Mouse (Mus musculus) heart, postnatal 0 days (tissue): ENCODE results near the gene Tmem135. TPM values are rescaled to one million over a fixed set of nuclear protein-coding genes. Genes with fewer than 3 reads are reported as not detected.

ENCODE experiments used
- ATAC-seq: fragments of 200-750 bp; cut with Nextera tagmentation; 2 replicates; pipeline ENCODE4 v1.8.0; 2017; ENCODE audit warnings: low read depth, moderate number of reproducible peaks, moderate library complexity; ENCODE audit not compliant: insufficient read depth
- DNase-seq: peaks from one replicate; pipeline ENCODE4 v3.0.0-alpha.2; 2016; ENCODE audit warnings: low spot score
- H3K27ac ChIP-seq: fragments of 300-500 bp; sonication (generic); 2 replicates; pipeline ENCODE4 v1.5.1; 2014; ENCODE audit warnings: low read depth, mild to moderate bottlenecking
- H3K27me3 ChIP-seq: fragments of 300-500 bp; sonication (generic); 2 replicates; pipeline ENCODE4 v1.6.1; 2014; ENCODE audit warnings: low read length, mixed read lengths; ENCODE audit not compliant: control insufficient read depth, insufficient read depth
- H3K36me3 ChIP-seq: fragments of 300-500 bp; sonication (generic); replicated peaks from 2 replicates; pipeline ENCODE4 v1.6.1; 2014; ENCODE audit warnings: low read length, mixed read lengths; ENCODE audit not compliant: control insufficient read depth, insufficient read depth
- H3K4me1 ChIP-seq: fragments of 300-500 bp; sonication (generic); 2 replicates; pipeline ENCODE4 v1.6.1; 2014; ENCODE audit warnings: antibody characterized with exemption; ENCODE audit not compliant: control insufficient read depth, insufficient read depth
- H3K4me2 ChIP-seq: fragments of 300-500 bp; sonication (generic); 2 replicates; pipeline ENCODE4 v1.6.1; 2014; ENCODE audit warnings: low read depth, mild to moderate bottlenecking, low read length, moderate library complexity
- H3K4me3 ChIP-seq: fragments of 300-500 bp; sonication (generic); 2 replicates; pipeline ENCODE4 v1.5.1; 2014; ENCODE audit warnings: low read depth, low read length
- H3K9ac ChIP-seq: fragments of 300-500 bp; sonication (generic); replicated peaks from 2 replicates; pipeline ENCODE4 v1.6.1; 2014; ENCODE audit warnings: low read depth, low read length, mixed read lengths
- H3K9me3 ChIP-seq: fragments of 300-500 bp; sonication (generic); replicated peaks from 2 replicates; pipeline ENCODE4 v1.6.1; 2016; ENCODE audit warnings: low read length; ENCODE audit not compliant: control insufficient read depth
- CTCF ChIP-seq: IDR thresholded peaks from 2 replicates; pipeline ENCODE4 v1.5.1; 2016; ENCODE audit warnings: antibody characterized with exemption, control low read depth, low read depth
- EP300 ChIP-seq: IDR thresholded peaks from 2 replicates; pipeline ENCODE4 v1.6.1; 2016; ENCODE audit warnings: antibody characterized with exemption, low read depth
- WGBS: fragments of 180-500 bp; shearing (Covaris S2); extraction: QIAGEN DNeasy Blood & Tissue Kit; methylation state at CpG from one replicate; pipeline ENCODE4 v1.1.7; 2014; 5-methylcytosine and 5-hydroxymethylcytosine counted together
- polyA plus RNA-seq: library from polyadenylated mRNA; unstranded; fragments of >200 nt; fragmentation: Nextera tagmentation; extraction: Ambion mirVana; gene quantifications from 2 replicates; pipeline ENCODE4 v1.2.1, GENCODE M21; 2015
- total RNA-seq: library from RNA; depleted of rRNA; stranded (reverse); fragments of >200 nt; gene quantifications from 2 replicates; pipeline ENCODE4 v1.2.3, GENCODE M21; 2014; ENCODE audit warnings: low replicate concordance

Gene Tmem135
- total and polyA plus RNA-seq, 2 experiments from 2014 or later: 31.6 to 70.6 TPM

DNA sequence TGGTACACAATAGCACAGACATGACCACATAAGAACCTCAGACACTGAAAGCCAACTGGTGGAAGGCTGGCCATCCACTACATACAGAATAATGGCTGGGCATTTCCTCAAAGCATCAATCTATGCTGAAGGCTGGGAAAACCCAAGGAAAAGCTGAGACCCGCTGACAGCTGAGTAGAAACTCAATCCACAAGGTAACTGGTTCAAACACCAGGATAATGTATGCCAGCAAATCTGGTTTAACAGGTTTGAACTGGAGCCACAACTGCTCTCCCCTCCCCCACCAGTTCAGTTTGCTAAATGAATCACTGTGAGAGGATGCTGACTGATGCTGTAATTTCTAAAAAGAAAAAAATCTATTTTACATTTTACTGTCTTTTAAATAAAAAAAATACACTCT is 222.7 kb downstream of the Tmem135 start:
- DNase-seq (no peak), ATAC-seq (no peak)
- Histone ChIP-seq H3K36me3 (no peaks in the 10 kb centered on the region), H3K27me3 (no peaks in the 10 kb centered on the region), H3K4me1 (0 out of 2 replicates have a peak, but pooled peaks cover 8% of the 10 kb centered on the region), H3K27ac (no peak overlapping the region), H3K9me3 (no peaks in the 10 kb centered on the region), H3K9ac (no peak overlapping the region), H3K4me2 (no peak overlapping the region), H3K4me3 (no peak overlapping the region)
- TF ChIP-seq CTCF: no peak
- TF ChIP-seq EP300: no peak
- WGBS: 69% methylated on average over 1 of the region's 1 CpGs

DNA sequence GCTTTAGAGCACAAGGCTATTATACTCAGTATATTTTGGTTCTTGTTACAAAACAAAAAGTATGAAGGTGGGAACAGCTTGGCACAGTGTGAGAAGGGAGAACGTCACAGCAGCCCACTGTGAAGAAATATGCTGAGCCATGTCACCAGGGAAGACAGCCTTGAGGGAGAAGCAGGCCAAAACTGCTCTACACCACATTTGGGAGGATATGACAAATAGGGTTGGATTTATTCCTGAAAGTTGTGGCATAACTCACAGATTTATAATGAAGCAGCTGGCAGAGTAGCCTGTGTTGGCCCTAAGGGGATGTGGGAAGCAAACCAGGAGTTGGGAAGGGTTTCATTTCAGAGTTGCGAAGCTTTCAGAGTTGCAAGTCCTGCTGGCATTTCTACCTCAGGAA is 225.4 kb downstream of the Tmem135 start:
- no peak for ATAC-seq

DNA sequence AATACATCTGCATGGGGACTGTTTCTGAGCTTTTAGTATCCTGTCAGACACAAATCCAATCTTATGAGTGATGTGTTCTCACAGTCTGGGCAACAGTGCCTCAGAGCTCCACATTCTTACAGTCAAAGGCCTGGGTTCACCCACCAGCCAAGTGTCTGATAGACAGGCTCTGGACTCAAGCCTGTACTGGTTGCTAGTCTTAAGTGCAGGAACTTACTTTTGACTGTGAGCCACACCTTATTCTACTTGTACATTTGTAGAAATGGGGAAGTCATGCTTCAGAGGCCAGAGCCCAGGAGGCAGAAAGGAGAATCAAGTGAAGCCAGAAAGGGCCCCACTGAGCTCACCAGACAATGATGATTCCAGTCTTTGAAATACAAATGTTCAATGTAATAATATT is 226.1 kb downstream of the Tmem135 start:
- Histone ChIP-seq H3K27me3 (no peaks in the 10 kb centered on the region), H3K27ac (no peak overlapping the region), H3K9ac (no peak overlapping the region), H3K36me3 (no peaks in the 10 kb centered on the region), H3K4me2 (no peak overlapping the region), H3K4me3 (no peak overlapping the region), H3K4me1 (no peaks in the 10 kb centered on the region), H3K9me3 (no peaks in the 10 kb centered on the region)
- DNase-seq (no peak), ATAC-seq (no peak)
- TF ChIP-seq CTCF (no peak), EP300 (no peak)

More for the DNA sequence above, 225.4 kb downstream of the Tmem135 start:
- 70% methylated on average over 2 of the region's 2 CpGs for WGBS
- H3K9ac ChIP-seq: no peak overlapping the region
- no peaks in the 10 kb centered on the region for H3K36me3 ChIP-seq
- H3K4me2 ChIP-seq: no peak overlapping the region
- H3K27ac ChIP-seq: no peak overlapping the region
- TF ChIP-seq CTCF (no peak), EP300 (no peak)
- H3K27me3 ChIP-seq: no peaks in the 10 kb centered on the region
- no peaks in the 10 kb centered on the region for H3K9me3 ChIP-seq
- 0 out of 2 replicates have a peak, but pooled peaks cover 3% of the 10 kb centered on the region for H3K4me1 ChIP-seq
- DNase-seq: no peak
- H3K4me3 ChIP-seq: no peak overlapping the region

DNA sequence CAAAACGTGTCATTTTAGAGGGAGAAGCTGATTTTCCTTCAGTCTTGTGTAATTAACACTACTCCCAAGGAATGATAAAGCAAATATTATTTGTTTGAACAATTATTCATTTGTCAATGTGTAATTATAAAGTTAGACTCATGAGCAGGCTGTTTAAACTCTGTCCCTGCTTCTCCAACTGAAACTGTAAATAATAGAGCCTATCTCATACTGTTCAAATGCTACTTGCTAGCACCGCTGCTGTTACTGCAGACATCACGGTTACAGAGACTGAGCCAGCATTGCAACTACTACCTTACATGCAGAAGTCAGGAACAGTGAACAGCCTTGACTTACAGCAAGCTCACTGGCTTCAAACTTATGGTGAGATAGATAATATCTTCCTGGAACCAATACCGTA is 229.6 kb downstream of the Tmem135 start:
- TF ChIP-seq EP300 (no peak), CTCF (no peak)
- ATAC-seq (no peak), DNase-seq (no peak)
- Histone ChIP-seq H3K4me2 (no peak overlapping the region), H3K27ac (no peak overlapping the region), H3K9me3 (no peaks in the 10 kb centered on the region), H3K9ac (no peak overlapping the region), H3K4me1 (no peaks in the 10 kb centered on the region), H3K4me3 (no peak overlapping the region), H3K36me3 (no peaks in the 10 kb centered on the region), H3K27me3 (no peaks in the 10 kb centered on the region)
- WGBS: 89% methylated on average over 4 of the region's 4 CpGs

DNA sequence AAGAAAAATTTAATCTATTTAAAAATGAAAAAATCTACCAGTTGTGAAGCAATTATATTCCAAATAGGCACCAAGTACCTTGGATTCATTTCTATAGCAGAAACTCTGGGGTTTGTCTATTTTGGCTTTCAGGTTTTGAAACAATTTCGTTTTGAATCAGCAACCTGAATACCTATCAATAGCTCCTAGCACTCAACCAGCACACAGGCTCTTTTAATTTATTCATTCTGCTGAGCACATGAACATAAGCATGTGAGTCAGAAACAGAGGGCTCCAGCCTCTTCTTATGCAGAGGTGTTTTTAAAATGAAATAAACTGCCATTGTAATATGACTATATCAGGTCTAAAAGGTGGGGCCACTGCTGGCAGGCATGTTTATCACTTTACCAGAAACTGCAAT is 231.0 kb downstream of the Tmem135 start:
- ATAC-seq (no peak), DNase-seq (no peak)
- Histone ChIP-seq H3K9me3 (no peaks in the 10 kb centered on the region), H3K36me3 (no peaks in the 10 kb centered on the region), H3K4me3 (no peak overlapping the region), H3K27ac (no peak overlapping the region), H3K4me2 (no peak overlapping the region), H3K4me1 (no peaks in the 10 kb centered on the region), H3K9ac (no peak overlapping the region), H3K27me3 (no peaks in the 10 kb centered on the region)
- TF ChIP-seq CTCF (no peak), EP300 (no peak)
- WGBS: 71% methylated on average over 1 of the region's 1 CpGs

DNA sequence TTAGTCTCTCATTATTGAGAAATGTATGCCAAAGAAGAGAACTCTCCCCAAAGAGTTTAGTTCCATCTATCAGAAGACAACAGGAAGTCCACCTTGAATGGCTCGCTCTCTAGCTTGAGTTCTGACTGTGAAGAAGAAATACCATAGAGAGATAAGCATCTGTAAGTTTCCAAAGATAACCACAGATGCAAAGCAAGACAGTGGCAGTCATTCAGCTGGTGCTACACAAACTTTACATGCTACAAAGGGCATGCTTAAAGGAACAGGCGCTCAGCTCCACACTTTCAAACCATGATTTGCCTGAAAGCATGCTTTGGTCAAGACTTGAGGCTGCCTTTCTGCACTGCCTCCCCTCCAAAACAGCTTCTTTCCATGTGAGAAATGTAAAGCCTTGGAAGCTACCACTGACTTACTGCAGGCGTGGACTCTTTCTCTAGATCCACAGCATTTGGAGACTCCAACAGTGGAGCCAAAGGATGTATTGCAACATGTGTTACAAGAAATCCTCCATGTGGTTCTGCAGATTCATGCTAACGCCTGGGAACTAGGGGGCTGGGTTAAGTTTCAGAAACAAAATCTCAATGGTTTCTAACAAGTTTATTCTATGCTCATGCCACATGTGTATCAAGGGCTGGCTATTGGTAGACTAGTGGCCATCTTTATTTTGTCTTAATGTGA is 232.1 kb downstream of the Tmem135 start:
- H3K4me2 ChIP-seq: no peak overlapping the region
- no peaks in the 10 kb centered on the region for H3K9me3 ChIP-seq
- DNase-seq (no peak), ATAC-seq (no peak)
- WGBS: 83% methylated on average over 4 of the region's 4 CpGs
- no peaks in the 10 kb centered on the region for H3K4me1 ChIP-seq
- H3K36me3 ChIP-seq: no peaks in the 10 kb centered on the region
- no peaks in the 10 kb centered on the region for H3K27me3 ChIP-seq
- H3K4me3 ChIP-seq: no peak overlapping the region
- H3K27ac ChIP-seq: no peak overlapping the region
- H3K9ac ChIP-seq: no peak overlapping the region
- TF ChIP-seq EP300 (no peak), CTCF (no peak)
